Mouse (Mus musculus) heart, adult 2 months (tissue): ENCODE data around the gene Nrg3.

Experiments used
- CTCF ChIP-seq: fragments of 200-600 bp; IDR thresholded peaks from 2 replicates; pipeline ENCODE4 v1.8.1; 2022; ENCODE audit warnings: antibody characterized with exemption, mild to moderate bottlenecking, moderate library complexity
- EP300 ChIP-seq: fragments of 200-500 bp; IDR thresholded peaks from 2 replicates; pipeline ENCODE4 v1.6.1; 2011; ENCODE audit warnings: low read depth, low read length, control low read depth; ENCODE audit not compliant: insufficient read depth
- POLR2A ChIP-seq: fragments of 200-500 bp; IDR thresholded peaks from 2 replicates; pipeline ENCODE4 v1.6.1; 2011; ENCODE audit warnings: mild to moderate bottlenecking, low read depth, low read length, control low read depth; ENCODE audit not compliant: insufficient read depth

- no peak for TF ChIP-seq EP300
- TF ChIP-seq CTCF: no peak
- no peak for TF ChIP-seq POLR2A
Measured at GRCm38 (mm10) chr14:38936483-38937054, 536.3 kb downstream of the Nrg3 start.
